Mouse (Mus musculus): ENCODE data around the gene Pik3r6. TPM values are rescaled to one million over a fixed set of nuclear protein-coding genes. Genes with fewer than 3 reads are reported as not detected.

The Pik3r6 gene
- total and polyA plus RNA-seq, 3 experiments, result 0.42 to 1.5 TPM; not detected in 1

- no peak overlapping the region for H3K9ac ChIP-seq (ENCODE audit: control insufficient read depth, low read depth, low read length, poor library complexity, severe bottlenecking)
- H3K27ac ChIP-seq (ENCODE audit: control insufficient read depth, low read depth, low read length), result no peak overlapping the region
- no peak for TF ChIP-seq HCFC1 (IDR thresholded peaks at IDR 0.05; ENCODE audit: low read depth, low read length)
- TF ChIP-seq GABPA (IDR thresholded peaks at IDR 0.05; ENCODE audit: low read depth, low read length), result no peak
- no peak for TF ChIP-seq TAL1 (IDR thresholded peaks at IDR 0.05; ENCODE audit: low read length)
- no peak for TF ChIP-seq NELFE (IDR thresholded peaks at IDR 0.05; ENCODE audit: low read depth, low read length)
- TF ChIP-seq POLR2AphosphoS5 (IDR thresholded peaks at IDR 0.05; ENCODE audit: borderline replicate concordance, low read depth, low read length), result no peak
- no peak for TF ChIP-seq POLR2AphosphoS2 (IDR thresholded peaks at IDR 0.05; ENCODE audit: low read length)
- no peak for TF ChIP-seq MAX (IDR thresholded peaks at IDR 0.05; ENCODE audit: low read length)
- no peak for TF ChIP-seq MXI1 (IDR thresholded peaks at IDR 0.05; ENCODE audit: low read depth, low read length)
- no peak for TF ChIP-seq CHD1 (IDR thresholded peaks at IDR 0.05; ENCODE audit: low read depth, low read length)
- no peak for TF ChIP-seq TCF12 (IDR thresholded peaks at IDR 0.05; ENCODE audit: low read depth, low read length)
- no peak for TF ChIP-seq MYB (IDR thresholded peaks at IDR 0.05; ENCODE audit: low read depth, low read length)
- TF ChIP-seq JUND (IDR thresholded peaks at IDR 0.05; ENCODE audit: low read depth, low read length), result no peak
- no peak for TF ChIP-seq USF2 (IDR thresholded peaks at IDR 0.05; ENCODE audit: borderline replicate concordance in 1 of 2, insufficient read depth in 1 of 2, low read depth in 1 of 2, low read length in 2 of 2)
- no peak for TF ChIP-seq RCOR1 (IDR thresholded peaks at IDR 0.05; ENCODE audit: low read depth, low read length)
- TF ChIP-seq UBTF (IDR thresholded peaks at IDR 0.05; ENCODE audit: borderline replicate concordance, insufficient read depth, low read depth, low read length), result no peak
- no peak for TF ChIP-seq TBP (IDR thresholded peaks at IDR 0.05; ENCODE audit: low read depth, low read length)
- TF ChIP-seq MAZ (IDR thresholded peaks at IDR 0.05; ENCODE audit: low read depth, low read length), result no peak
Observed at GRCm38 (mm10) chr11:68459021-68459420, 43.8 kb upstream of the Pik3r6 start.

GRCm38 (mm10) chr11:68459486-68459885, 43.3 kb upstream of the Pik3r6 start:
- TF ChIP-seq ZKSCAN1 (IDR thresholded peaks at IDR 0.05; ENCODE audit: low read depth, low read length), result no peak
- TF ChIP-seq NRF1 (IDR thresholded peaks at IDR 0.05; ENCODE audit: insufficient read depth, low read depth, low read length, poor library complexity, severe bottlenecking), result no peak
- TF ChIP-seq MAFK (IDR thresholded peaks at IDR 0.05; ENCODE audit: borderline replicate concordance, low read depth, low read length), result no peak
- no peak for TF ChIP-seq EP300 (IDR thresholded peaks at IDR 0.05; ENCODE audit: low read depth in 1 of 2, low read length in 2 of 2)
- Histone ChIP-seq H3K4me3 (ENCODE audit: control insufficient read depth in 1 of 2, insufficient read depth in 1 of 2, low read depth in 2 of 2, low read length in 2 of 2) (no peak overlapping the region), H3K9ac (ENCODE audit: control insufficient read depth, low read depth, low read length, poor library complexity, severe bottlenecking) (no peak overlapping the region), H3K27me3 (ENCODE audit: control insufficient read depth in 1 of 2, insufficient read depth in 2 of 2, low read length in 2 of 2) (no peaks in the 10 kb centered on the region), H3K4me1 (ENCODE audit: control insufficient read depth in 1 of 2, insufficient read depth in 2 of 2, low read length in 2 of 2) (peaks cover 0 to 5% of the 10 kb centered on the region in 2 experiments; a peak in 1 of 4 replicates), H3K9me3 (replicated peaks; ENCODE audit: insufficient read depth, low read length) (no peaks in the 10 kb centered on the region), H3K79me2 (ENCODE audit: control insufficient read depth, insufficient read depth, low read length, poor library complexity) (no peaks in the 10 kb centered on the region), H3K27ac (ENCODE audit: control insufficient read depth, low read depth, low read length) (no peak overlapping the region), H3K36me3 (ENCODE audit: control insufficient read depth in 1 of 2, insufficient read depth in 2 of 2, low read length in 2 of 2) (no peaks in the 10 kb centered on the region)
- no peak for DNase-seq (ENCODE audit: low read depth, low spot score)

More at GRCm38 (mm10) chr11:68459021-68459420, 43.8 kb upstream of the Pik3r6 start:
- no peaks in the 10 kb centered on the region for H3K27me3 ChIP-seq (ENCODE audit: control insufficient read depth in 1 of 2, insufficient read depth in 2 of 2, low read length in 2 of 2)
- DNase-seq (ENCODE audit: low read depth, low spot score), result no peak
- H3K36me3 ChIP-seq (ENCODE audit: control insufficient read depth in 1 of 2, insufficient read depth in 2 of 2, low read length in 2 of 2), result no peaks in the 10 kb centered on the region
- no peaks in the 10 kb centered on the region for H3K9me3 ChIP-seq (replicated peaks; ENCODE audit: insufficient read depth, low read length)
- H3K79me2 ChIP-seq (ENCODE audit: control insufficient read depth, insufficient read depth, low read length, poor library complexity), result no peaks in the 10 kb centered on the region
- H3K4me3 ChIP-seq (ENCODE audit: control insufficient read depth in 1 of 2, insufficient read depth in 1 of 2, low read depth in 2 of 2, low read length in 2 of 2), result no peak overlapping the region
- peaks cover 0 to 5% of the 10 kb centered on the region in 2 experiments; a peak in 1 of 4 replicates for H3K4me1 ChIP-seq (ENCODE audit: control insufficient read depth in 1 of 2, insufficient read depth in 2 of 2, low read length in 2 of 2)
